Mouse (Mus musculus): ENCODE data around the gene Wdr59.

DNA sequence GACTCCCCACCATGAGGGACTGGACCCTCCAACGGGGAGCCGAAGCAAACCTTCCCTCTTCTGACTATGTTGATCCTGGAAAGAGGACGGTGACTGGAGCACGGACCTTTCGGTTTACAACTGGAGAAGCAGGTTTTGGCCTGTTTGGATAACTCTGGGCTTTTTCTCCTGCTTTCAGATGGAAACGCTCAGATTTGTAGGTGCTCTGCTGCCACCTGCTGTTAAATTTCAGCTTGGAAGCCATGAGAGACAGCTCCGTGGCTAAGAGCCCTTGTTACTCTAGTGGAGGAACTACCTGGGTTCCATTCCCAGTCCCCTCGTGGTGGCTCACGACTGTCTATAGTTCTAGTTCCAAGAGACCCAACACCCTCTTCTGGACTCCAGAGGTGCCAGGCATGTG is 82.7 kb downstream of the Wdr59 start:
- TF ChIP-seq GATA1 (IDR thresholded peaks at IDR 0.05; ENCODE audit: borderline replicate concordance, low read length) (no peak), FLI1 (IDR thresholded peaks at IDR 0.05; ENCODE audit: low read length) (no peak)
